Mouse (Mus musculus) megakaryocyte, embryonic 14.5 days (primary cell): ENCODE measurements around the gene Anp32e. TPM values are rescaled to one million over a fixed set of nuclear protein-coding genes. Genes with fewer than 3 reads are reported as not detected.

Experiments
- H3K27me3 ChIP-seq: replicated peaks from 2 replicates; pipeline ENCODE3; 2012; ENCODE audit warnings: inconsistent platforms
- H3K36me3 ChIP-seq: replicated peaks from 2 replicates; pipeline ENCODE3; 2012; ENCODE audit warnings: low read length, inconsistent platforms, mixed read lengths
- H3K4me1 ChIP-seq: 2 replicates; pipeline ENCODE4 v1.6.1; 2012; ENCODE audit warnings: inconsistent platforms
- H3K4me3 ChIP-seq: replicated peaks from 2 replicates; pipeline ENCODE3; 2012; ENCODE audit warnings: moderate library complexity, mild to moderate bottlenecking, inconsistent platforms
- H3K9me3 ChIP-seq: 2 replicates; pipeline ENCODE4 v1.6.1; 2012; ENCODE audit warnings: inconsistent platforms
- FLI1 ChIP-seq: IDR thresholded peaks from 2 replicates; pipeline ENCODE4 v1.6.1; 2012; ENCODE audit warnings: low read length, inconsistent platforms, mixed read lengths
- GATA1 ChIP-seq: IDR thresholded peaks from 3 replicates; pipeline ENCODE4 v1.6.1; 2012; ENCODE audit warnings: mixed read lengths, low read length, inconsistent platforms, borderline replicate concordance
- polyA plus RNA-seq: library from polyadenylated mRNA; stranded (reverse); fragments of >175 nt; gene quantifications from 2 replicates; pipeline ENCODE4 v1.2.3, GENCODE M21; 2012; ENCODE audit warnings: low replicate concordance; ENCODE audit not compliant: insufficient read depth

Anp32e gene
- polyA plus RNA-seq, 1 experiment: 183 TPM

DNA sequence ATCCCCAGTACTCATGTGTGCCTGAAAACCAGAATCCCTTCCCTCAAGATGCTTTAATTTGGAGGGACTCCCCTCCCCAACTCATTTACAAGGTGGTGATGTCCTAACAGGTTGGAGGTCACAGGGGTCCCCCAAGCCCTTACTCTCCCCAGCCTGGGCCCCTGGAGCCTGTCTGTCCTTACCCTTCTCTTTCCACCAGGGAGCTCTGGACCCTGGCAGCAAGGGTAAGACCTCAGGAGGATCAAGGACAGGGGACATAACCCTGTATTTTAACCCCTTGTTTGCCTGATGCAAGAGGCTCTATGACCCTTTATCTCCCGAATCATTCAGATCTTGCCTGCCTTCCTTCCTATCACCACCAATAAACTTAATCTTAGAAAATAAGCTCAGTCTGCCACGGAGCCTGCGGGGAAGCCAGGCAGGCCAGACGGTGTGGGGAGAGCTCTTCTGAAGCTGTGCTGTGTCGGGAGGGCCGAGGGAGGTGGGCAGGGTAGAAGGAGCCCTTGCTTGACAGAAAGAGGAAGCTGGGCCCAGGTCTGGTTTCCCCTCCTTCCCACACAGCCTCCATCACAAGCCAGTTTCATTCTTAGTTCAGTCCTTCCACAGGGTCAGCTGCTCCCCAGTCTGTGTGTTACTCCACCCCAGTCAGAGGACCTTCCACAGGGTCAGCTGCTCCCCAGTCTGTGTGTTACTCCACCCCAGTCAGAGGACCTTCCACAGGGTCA is 58.5 kb downstream of the Anp32e start:
- Histone ChIP-seq H3K4me3 (peak overlapping the region; percentile 78), H3K9me3 (peaks cover 5% of the 10 kb centered on the region), H3K27me3 (no peaks in the 10 kb centered on the region), H3K4me1 (peaks cover 83% of the 10 kb centered on the region), H3K36me3 (peaks cover 52% of the 10 kb centered on the region)
- no peak for TF ChIP-seq GATA1
- no peak for TF ChIP-seq FLI1

GRCm38 (mm10) chr3:95988138-95988537 is 59.1 kb downstream of the Anp32e start:
- peaks cover 5% of the 10 kb centered on the region for H3K9me3 ChIP-seq
- TF ChIP-seq GATA1 (no peak), FLI1 (no peak)
- H3K4me1 ChIP-seq: peaks cover 89% of the 10 kb centered on the region
- H3K4me3 ChIP-seq: peak overlapping the region; percentile 50
- no peaks in the 10 kb centered on the region for H3K27me3 ChIP-seq
- H3K36me3 ChIP-seq: peaks cover 58% of the 10 kb centered on the region

GRCm38 (mm10) chr3:95988969-95989368 is 59.9 kb downstream of the Anp32e start:
- Histone ChIP-seq H3K4me3 (no peak overlapping the region), H3K4me1 (peaks cover 95% of the 10 kb centered on the region), H3K27me3 (no peaks in the 10 kb centered on the region), H3K9me3 (peaks cover 3% of the 10 kb centered on the region), H3K36me3 (peaks cover 65% of the 10 kb centered on the region)
- TF ChIP-seq FLI1 (no peak), GATA1 (no peak)

- H3K27me3 ChIP-seq: no peaks in the 10 kb centered on the region
- H3K9me3 ChIP-seq: no peaks in the 10 kb centered on the region
- H3K36me3 ChIP-seq: peaks cover 70% of the 10 kb centered on the region
- no peak overlapping the region for H3K4me3 ChIP-seq
- no peak for TF ChIP-seq GATA1
- no peak for TF ChIP-seq FLI1
- H3K4me1 ChIP-seq: peaks cover 93% of the 10 kb centered on the region
These were observed 61.4 kb downstream of the Anp32e start for GRCm38 (mm10) chr3:95990413-95990941.

DNA sequence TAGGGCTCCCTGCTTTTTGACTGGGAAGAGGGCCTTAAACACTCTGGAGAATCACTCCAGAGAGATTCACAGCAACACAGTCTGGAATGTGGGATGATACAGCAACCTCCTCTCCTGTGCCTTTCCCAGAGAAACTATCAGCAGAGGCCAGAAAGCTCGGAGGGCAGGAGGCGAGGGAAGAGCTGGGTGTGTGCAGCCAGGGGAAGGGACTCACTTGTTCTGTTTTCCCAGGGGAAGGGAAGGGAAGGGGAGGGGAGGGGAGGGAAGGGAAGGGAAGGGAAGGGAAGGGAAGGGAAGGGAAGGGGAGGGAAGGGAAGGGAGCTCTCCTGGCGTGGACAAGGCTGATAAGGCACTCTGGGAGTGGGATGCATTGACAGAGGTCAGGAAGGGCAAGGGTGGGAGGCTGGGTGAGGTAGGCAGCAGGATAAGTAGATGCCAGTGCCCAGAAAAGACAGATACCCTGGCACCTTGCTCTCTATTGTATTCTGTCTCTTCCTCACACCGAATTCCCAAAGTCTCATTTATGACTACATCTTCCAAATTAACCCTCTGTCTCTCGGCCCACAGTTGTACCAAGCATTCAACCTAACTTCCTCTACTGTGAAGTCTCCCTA is 64.1 kb downstream of the Anp32e start:
- H3K4me1 ChIP-seq: peaks cover 87% of the 10 kb centered on the region
- H3K9me3 ChIP-seq: no peaks in the 10 kb centered on the region
- H3K36me3 ChIP-seq: peaks cover 64% of the 10 kb centered on the region
- H3K4me3 ChIP-seq: peak overlapping the region; percentile 94
- no peaks in the 10 kb centered on the region for H3K27me3 ChIP-seq
- TF ChIP-seq GATA1: no peak

DNA sequence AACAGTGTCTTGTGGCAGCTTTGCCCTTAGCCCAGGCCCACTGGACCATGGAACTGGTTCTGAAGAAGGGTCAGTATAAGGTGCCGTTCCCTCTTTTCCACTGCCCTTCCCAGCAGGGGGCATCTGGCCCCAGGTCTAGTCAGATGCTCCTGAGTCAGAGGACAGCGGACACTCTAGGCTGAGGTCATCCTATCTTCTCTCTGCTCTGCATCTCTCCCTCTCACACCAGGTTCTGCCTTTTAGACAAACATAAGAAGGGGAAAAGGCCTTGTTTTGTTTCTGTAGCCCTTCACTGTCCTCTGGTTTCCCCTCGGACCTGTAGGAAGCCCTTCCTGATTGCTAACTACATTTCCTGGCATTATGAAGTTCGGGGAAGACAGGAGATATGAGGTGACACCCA is 64.8 kb downstream of the Anp32e start:
- Histone ChIP-seq H3K4me1 (peaks cover 86% of the 10 kb centered on the region), H3K27me3 (no peaks in the 10 kb centered on the region), H3K9me3 (no peaks in the 10 kb centered on the region), H3K4me3 (peak overlapping the region; percentile 94), H3K36me3 (peaks cover 61% of the 10 kb centered on the region)
- TF ChIP-seq FLI1 (no peak), GATA1 (no peak)

- H3K9me3 ChIP-seq: no peaks in the 10 kb centered on the region
- peak overlapping the region; percentile 94 for H3K4me3 ChIP-seq
- peaks cover 86% of the 10 kb centered on the region for H3K4me1 ChIP-seq
- TF ChIP-seq GATA1 (no peak), FLI1 (no peak)
- H3K36me3 ChIP-seq: peaks cover 61% of the 10 kb centered on the region
- no peaks in the 10 kb centered on the region for H3K27me3 ChIP-seq
These were observed 65.4 kb downstream of the Anp32e start for GRCm38 (mm10) chr3:95994381-95994846.

DNA sequence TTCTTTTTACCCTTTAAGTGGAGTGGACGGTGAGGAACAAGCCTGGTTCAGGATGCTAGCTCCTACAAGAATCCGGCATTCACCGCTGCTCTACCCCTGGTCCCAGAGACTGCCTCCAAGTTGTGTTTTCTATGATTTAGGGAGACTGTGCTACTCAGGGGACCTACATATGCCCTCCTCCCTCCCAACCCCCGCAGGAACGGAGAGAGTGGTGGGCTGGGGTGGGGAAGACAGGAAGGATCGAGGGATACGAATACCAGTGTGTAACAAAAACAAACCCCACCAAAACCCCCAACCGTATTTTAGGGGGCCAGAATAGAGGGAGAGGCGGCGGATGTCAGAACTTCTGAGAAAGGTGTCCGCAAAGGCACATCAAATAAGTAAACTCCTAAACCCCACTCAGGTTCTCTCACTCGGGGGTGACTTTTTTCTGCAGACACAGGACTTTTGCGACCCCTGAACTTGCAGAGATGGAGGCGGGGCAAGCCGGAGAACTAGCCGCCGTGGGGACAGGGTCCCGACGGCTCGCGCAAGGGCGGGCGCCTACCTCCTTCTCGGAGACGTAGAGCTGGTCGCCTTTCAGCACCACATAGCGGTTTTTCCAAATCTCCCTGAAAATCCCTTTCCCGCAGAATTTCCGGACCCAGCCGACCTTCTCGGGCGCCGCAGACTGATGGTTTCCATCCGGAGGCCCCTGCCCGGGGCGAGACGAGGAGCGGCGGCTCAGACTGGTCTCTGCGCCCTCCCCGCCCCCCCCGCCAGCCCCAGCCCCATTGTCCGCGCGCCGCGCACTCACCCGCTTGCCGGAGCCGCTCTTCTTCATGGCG is 66.1 kb downstream of the Anp32e start:
- H3K4me1 ChIP-seq: peaks cover 88% of the 10 kb centered on the region
- peaks cover 61% of the 10 kb centered on the region for H3K36me3 ChIP-seq
- H3K27me3 ChIP-seq: no peaks in the 10 kb centered on the region
- H3K9me3 ChIP-seq: no peaks in the 10 kb centered on the region
- peak overlapping the region; percentile 94 for H3K4me3 ChIP-seq
- TF ChIP-seq FLI1 (no peak), GATA1 (no peak)

GRCm38 (mm10) chr3:95995802-95996428 is 66.9 kb downstream of the Anp32e start, which contains the start of gene Plekho1:
Plekho1 (minus strand) TSS chr3:95996001.
- TF ChIP-seq GATA1 (no peak), FLI1 (no peak)
- peaks cover 55% of the 10 kb centered on the region for H3K36me3 ChIP-seq
- no peaks in the 10 kb centered on the region for H3K9me3 ChIP-seq
- no peaks in the 10 kb centered on the region for H3K27me3 ChIP-seq
- peaks cover 88% of the 10 kb centered on the region for H3K4me1 ChIP-seq
- H3K4me3 ChIP-seq: peak within 1 kb of the TSS; percentile 94
